Mouse (Mus musculus) stomach, postnatal 0 days (tissue): ENCODE measurements around the gene Camk2b. TPM values are rescaled to one million over a fixed set of nuclear protein-coding genes. Genes with fewer than 3 reads are reported as not detected.

Experiments
- ATAC-seq: fragments of 200-750 bp; cut with Nextera tagmentation; 2 replicates; pipeline ENCODE4 v1.8.0; 2017; ENCODE audit not compliant: low FRiP score, low TSS enrichment
- DNase-seq: peaks from one replicate; pipeline ENCODE4 v3.0.0-alpha.2; 2016; ENCODE audit warnings: low spot score
- H3K27ac ChIP-seq: fragments of 300-500 bp; sonication (generic); replicated peaks from 2 replicates; pipeline ENCODE4 v1.5.1; 2014; ENCODE audit warnings: mild to moderate bottlenecking, control low read depth
- H3K27me3 ChIP-seq: fragments of 300-500 bp; sonication (generic); 2 replicates; pipeline ENCODE4 v1.6.1; 2014; ENCODE audit warnings: low read length; ENCODE audit not compliant: control insufficient read depth, insufficient read depth
- H3K36me3 ChIP-seq: fragments of 300-500 bp; sonication (generic); 2 replicates; pipeline ENCODE4 v1.6.1; 2014; ENCODE audit warnings: low read length, mixed read lengths; ENCODE audit not compliant: control insufficient read depth, insufficient read depth
- H3K4me1 ChIP-seq: fragments of 300-500 bp; sonication (generic); replicated peaks from 2 replicates; pipeline ENCODE4 v1.6.1; 2014; ENCODE audit warnings: antibody characterized with exemption; ENCODE audit not compliant: control insufficient read depth, insufficient read depth
- H3K4me2 ChIP-seq: fragments of 300-500 bp; sonication (generic); replicated peaks from 2 replicates; pipeline ENCODE4 v1.6.1; 2014; ENCODE audit warnings: low read depth, mild to moderate bottlenecking, control low read depth, moderate library complexity
- H3K4me3 ChIP-seq: fragments of 300-500 bp; sonication (generic); 2 replicates; pipeline ENCODE4 v1.5.1; 2014; ENCODE audit warnings: low read depth, low read length, control low read depth
- H3K9ac ChIP-seq: fragments of 300-500 bp; sonication (generic); 2 replicates; pipeline ENCODE4 v1.6.1; 2014; ENCODE audit warnings: mild to moderate bottlenecking, low read length, control low read depth, mixed read lengths
- H3K9me3 ChIP-seq: fragments of 300-500 bp; sonication (generic); 2 replicates; pipeline ENCODE4 v1.6.1; 2016; ENCODE audit warnings: low read length; ENCODE audit not compliant: control insufficient read depth
- CTCF ChIP-seq: IDR thresholded peaks from 2 replicates; pipeline ENCODE4 v1.5.1; 2016; ENCODE audit warnings: antibody characterized with exemption, low read depth, mild to moderate bottlenecking, moderate library complexity
- EP300 ChIP-seq: optimal IDR thresholded peaks from 2 replicates; pipeline ENCODE3; 2016; ENCODE audit warnings: antibody characterized with exemption
- WGBS: fragments of 180-500 bp; shearing (Covaris S2); extraction: QIAGEN DNeasy Blood & Tissue Kit; methylation state at CpG from one replicate; pipeline ENCODE4 v1.1.7; 2014; 5-methylcytosine and 5-hydroxymethylcytosine counted together
- polyA plus RNA-seq: library from polyadenylated mRNA; unstranded; fragments of >200 nt; fragmentation: Nextera tagmentation; extraction: Ambion mirVana; gene quantifications from 2 replicates; pipeline ENCODE4 v1.2.1, GENCODE M21; 2015

The Camk2b gene
- polyA plus RNA-seq, 1 experiment from 2014 or later: 4.2 TPM

GRCm38 (mm10) chr11:5966751-5967150 is 99.4 kb downstream of the Camk2b start:
- Histone ChIP-seq H3K27ac (no peak overlapping the region), H3K4me3 (no peak overlapping the region), H3K4me2 (no peak overlapping the region), H3K27me3 (no peaks in the 10 kb centered on the region), H3K4me1 (no peaks in the 10 kb centered on the region), H3K9ac (no peak overlapping the region), H3K9me3 (no peaks in the 10 kb centered on the region), H3K36me3 (peaks cover 36% of the 10 kb centered on the region)
- DNase-seq (no peak), ATAC-seq (no peak)
- TF ChIP-seq CTCF (no peak), EP300 (no peak)
- WGBS: 78% methylated on average over 3 of the region's 3 CpGs

GRCm38 (mm10) chr11:5965865-5966264 is 100.3 kb downstream of the Camk2b start:
- no peaks in the 10 kb centered on the region for H3K27me3 ChIP-seq
- H3K9me3 ChIP-seq: no peaks in the 10 kb centered on the region
- WGBS: 93% methylated on average over 11 of the region's 11 CpGs
- no peaks in the 10 kb centered on the region for H3K4me1 ChIP-seq
- peaks cover 41% of the 10 kb centered on the region for H3K36me3 ChIP-seq
- H3K4me3 ChIP-seq: no peak overlapping the region
- H3K4me2 ChIP-seq: no peak overlapping the region
- no peak for DNase-seq
- ATAC-seq: no peak
- no peak for TF ChIP-seq EP300
- TF ChIP-seq CTCF: no peak
- H3K27ac ChIP-seq: no peak overlapping the region
- no peak overlapping the region for H3K9ac ChIP-seq

DNA sequence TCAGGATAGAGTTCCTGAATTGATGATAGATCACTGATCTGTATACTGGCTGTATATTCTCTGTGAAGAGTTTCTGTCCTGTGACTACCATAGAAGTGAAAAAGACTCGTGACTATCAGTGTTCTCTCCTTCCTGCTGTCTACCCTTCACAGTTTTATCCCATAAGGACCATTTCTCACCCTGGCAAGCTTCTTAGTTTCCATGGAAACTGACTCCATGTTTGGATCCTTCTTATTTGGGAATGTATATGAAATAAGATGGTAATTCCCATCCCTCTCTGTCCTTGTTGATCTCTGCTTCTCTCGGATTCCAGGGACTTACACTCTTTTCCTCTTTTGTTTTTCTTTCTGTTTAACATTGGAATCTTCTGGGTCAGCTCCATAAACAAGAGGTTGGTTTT is 106.1 kb downstream of the Camk2b start:
- DNase-seq (no peak), ATAC-seq (no peak)
- TF ChIP-seq EP300: no peak
- no peak for TF ChIP-seq CTCF
- Histone ChIP-seq H3K4me1 (peaks cover 5% of the 10 kb centered on the region), H3K36me3 (peaks cover 32% of the 10 kb centered on the region), H3K4me3 (no peak overlapping the region), H3K4me2 (no peak overlapping the region), H3K9ac (no peak overlapping the region), H3K27ac (no peak overlapping the region), H3K9me3 (no peaks in the 10 kb centered on the region), H3K27me3 (no peaks in the 10 kb centered on the region)
- 68% methylated on average over 2 of the region's 2 CpGs for WGBS

- Histone ChIP-seq H3K9ac (peak within 1 kb of the TSS; percentile 89), H3K4me1 (peaks cover 5% of the 10 kb centered on the region), H3K9me3 (no peaks in the 10 kb centered on the region), H3K27me3 (no peaks in the 10 kb centered on the region), H3K27ac (peak within 1 kb of the TSS; percentile 94), H3K4me2 (peak within 1 kb of the TSS; percentile 63), H3K4me3 (peak within 1 kb of the TSS; percentile 84), H3K36me3 (no peaks in the 10 kb centered on the region)
- WGBS: 1% methylated on average over 70 of the region's 71 CpGs
- no peak for TF ChIP-seq EP300
- no peak for TF ChIP-seq CTCF
- DNase-seq (peak; percentile 97), ATAC-seq (peak; percentile 96)
Observed at GRCm38 (mm10) chr11:5955546-5956276, 110.5 kb downstream of the Camk2b start, which contains the start of gene Ykt6. Gene Ykt6 (plus strand): TSS chr11:5955693.

GRCm38 (mm10) chr11:5954965-5955504 is 111.1 kb downstream of the Camk2b start:
- no peaks in the 10 kb centered on the region for H3K27me3 ChIP-seq
- DNase-seq (peak; percentile 61), ATAC-seq (peak; percentile 69)
- 4% methylated on average over 7 of the region's 7 CpGs for WGBS
- H3K4me3 ChIP-seq: peak overlapping the region; percentile 84
- TF ChIP-seq CTCF (peak; percentile 60), EP300 (no peak)
- H3K9ac ChIP-seq: peak overlapping the region; percentile 89
- H3K27ac ChIP-seq: peak overlapping the region; percentile 94
- H3K36me3 ChIP-seq: no peaks in the 10 kb centered on the region
- H3K4me2 ChIP-seq: peak overlapping the region; percentile 63
- H3K4me1 ChIP-seq: peaks cover 5% of the 10 kb centered on the region
- H3K9me3 ChIP-seq: no peaks in the 10 kb centered on the region

DNA sequence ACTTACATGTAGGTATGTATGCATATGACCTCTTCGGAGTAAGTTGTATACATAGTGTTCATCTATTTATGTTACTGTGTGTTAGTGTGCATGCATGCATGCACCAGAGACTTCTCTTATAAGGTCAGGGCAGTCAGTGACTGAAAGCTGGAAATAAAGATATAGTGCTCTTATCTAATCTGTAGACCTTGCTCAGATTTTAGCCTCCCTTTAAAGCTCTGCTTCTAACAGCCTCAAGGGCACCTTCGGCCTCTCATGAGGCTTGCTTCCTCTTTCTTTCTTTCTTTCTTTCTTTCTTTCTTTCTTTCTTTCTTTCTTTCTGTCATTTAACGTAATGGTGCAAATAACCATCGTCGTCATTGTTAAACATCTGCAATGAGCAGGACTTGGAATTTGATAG is 111.7 kb downstream of the Camk2b start:
- H3K4me1 ChIP-seq: peaks cover 5% of the 10 kb centered on the region
- peak overlapping the region; percentile 63 for H3K4me2 ChIP-seq
- WGBS: 63% methylated on average over 5 of the region's 5 CpGs
- no peaks in the 10 kb centered on the region for H3K36me3 ChIP-seq
- no peak for TF ChIP-seq EP300
- no peak for TF ChIP-seq CTCF
- no peak overlapping the region for H3K27ac ChIP-seq
- no peak overlapping the region for H3K9ac ChIP-seq
- no peak for ATAC-seq
- no peaks in the 10 kb centered on the region for H3K27me3 ChIP-seq
- DNase-seq: no peak
- no peak overlapping the region for H3K4me3 ChIP-seq
- H3K9me3 ChIP-seq: no peaks in the 10 kb centered on the region
